In genomic region chr2:181601751-181602145, GRCm38 (mm10) we compare ENCODE assay signal across 9 mouse cellular contexts. TPM values are rescaled to one million over a fixed set of nuclear protein-coding genes. Genes with fewer than 3 reads are reported as not detected.
A peak's percentile ranks its signal among the peaks of the same experiment; 100 is the strongest.
DNase-seq lines count a peak whose midpoint lies in the region; ATAC-seq and TF ChIP-seq lines count a peak whose summit lies in the region.
"Had no signal": no experiment of that assay in that cellular context is flagged by ENCODE, and none has a peak within 500 bp of the region (broad histone marks: within the 10 kb centered on the region; RNA-seq: fewer than 3 reads in every experiment).

No protein-coding gene starts in this region.

- intact Hi-C loops in heart, postnatal 36 days (cut with DNase I), result no loop called here
- intact Hi-C loops in left cerebral cortex, postnatal 10 days (cut with DNase I), result no loop called here

- H3K4me1 ChIP-seq in heart, embryonic 13.5 days, result peaks cover 35% of the 10 kb centered on the region
- peaks cover 4 to 6% of the 10 kb centered on the region in 2 experiments; a peak in 2 of 4 replicates for H3K4me1 ChIP-seq in ES-E14 (ENCODE audit: control insufficient read depth in 2 of 2, insufficient read depth in 2 of 2, low read length in 2 of 2, poor library complexity in 1 of 2)
- H3K4me1 ChIP-seq in forebrain, embryonic 16.5 days (replicated peaks; ENCODE audit: control insufficient read depth, insufficient read depth, low read length), result peaks cover 33% of the 10 kb centered on the region
- H3K4me1 ChIP-seq in liver, embryonic 16.5 days (ENCODE audit: control insufficient read depth, low read depth, low read length), result peaks cover 32% of the 10 kb centered on the region

- peak overlapping the region; percentile 71 for H3K4me3 ChIP-seq in heart, embryonic 13.5 days
- H3K4me3 ChIP-seq in ES-E14 (ENCODE audit: insufficient read depth in 1 of 2, low read depth in 1 of 2, low read length in 2 of 2, poor library complexity in 1 of 2, severe bottlenecking in 1 of 2), result peak overlapping the region; percentile 81 to 98
- peak overlapping the region; percentile 97 for H3K4me3 ChIP-seq in forebrain, embryonic 16.5 days (replicated peaks; ENCODE audit: low read length)
- H3K4me3 ChIP-seq in liver, embryonic 16.5 days (ENCODE audit: low read depth, low read length), result peak overlapping the region; percentile 67

- no peaks in the 10 kb centered on the region for H3K9me3 ChIP-seq in heart, embryonic 13.5 days
- no peaks in the 10 kb centered on the region for H3K9me3 ChIP-seq in ES-E14 (ENCODE audit: control insufficient read depth, insufficient read depth, low read depth, low read length)
- no peaks in the 10 kb centered on the region for H3K9me3 ChIP-seq in forebrain, embryonic 16.5 days (ENCODE audit: control insufficient read depth, low read length)
- no peaks in the 10 kb centered on the region for H3K9me3 ChIP-seq in liver, embryonic 16.5 days (replicated peaks; ENCODE audit: control insufficient read depth, low read length)

- no peak for ATAC-seq in heart, embryonic 13.5 days (ENCODE audit: extremely low read depth, insufficient number of reproducible peaks, low FRiP score, low TSS enrichment)
- no peak for ATAC-seq in forebrain, embryonic 16.5 days
- ATAC-seq in liver, embryonic 16.5 days (ENCODE audit: low read depth), result no peak

- peaks cover 3% of the 10 kb centered on the region; the same call in 1 of the 2 replicates for H3K36me3 ChIP-seq in heart, embryonic 13.5 days
- H3K36me3 ChIP-seq in ES-E14 (ENCODE audit: control insufficient read depth, insufficient read depth, low read length, poor library complexity, severe bottlenecking), result no peaks in the 10 kb centered on the region
- no peaks in the 10 kb centered on the region for H3K36me3 ChIP-seq in forebrain, embryonic 16.5 days (ENCODE audit: control insufficient read depth, insufficient read depth)
- no peaks in the 10 kb centered on the region for H3K36me3 ChIP-seq in liver, embryonic 16.5 days (ENCODE audit: control insufficient read depth, insufficient read depth)

- WGBS in heart, embryonic 13.5 days, result 24% methylated on average over 10 of the region's 10 CpGs
- WGBS in forebrain, embryonic 16.5 days, result 28% methylated on average over 10 of the region's 10 CpGs
- WGBS in liver, embryonic 16.5 days (ENCODE audit: insufficient replicate concordance), result 23% methylated on average over 10 of the region's 10 CpGs

- H3K27ac ChIP-seq in heart, embryonic 13.5 days (replicated peaks), result peak overlapping the region; percentile 70
- H3K27ac ChIP-seq in ES-E14 (ENCODE audit: insufficient read depth, low read depth, low read length, poor library complexity, severe bottlenecking), result no peak overlapping the region
- no peak overlapping the region for H3K27ac ChIP-seq in forebrain, embryonic 16.5 days (ENCODE audit: low read length)
- peak overlapping the region; percentile 54 for H3K27ac ChIP-seq in liver, embryonic 16.5 days (ENCODE audit: low read length)

- in situ Hi-C loops in ES-E14 (cut with MboI; ENCODE audit: low sequenced_read_pairs in 2 of 2, unreplicated experiment in 2 of 2), result no loop called here

- DNase-seq in heart, postnatal 36 days, result no peak
- no peak for DNase-seq in ES-E14 (ENCODE audit: low read depth, low spot score)
- no peak for DNase-seq in adrenal gland, adult 8-10 months
- DNase-seq in left cerebral cortex, postnatal 10 days (ENCODE audit: extremely low spot score in 1 of 2, low spot score in 2 of 2), result no peak
- no peak for DNase-seq in adrenal gland, postnatal 4 days (ENCODE audit: low spot score in 2 of 2)

- peaks cover 4% of the 10 kb centered on the region; the same call in 1 of the 2 replicates for H3K27me3 ChIP-seq in heart, embryonic 13.5 days (replicated peaks)
- no peaks in the 10 kb centered on the region for H3K27me3 ChIP-seq in forebrain, embryonic 16.5 days (replicated peaks; ENCODE audit: control insufficient read depth, insufficient read depth, low read length)
- peaks cover 19% of the 10 kb centered on the region for H3K27me3 ChIP-seq in liver, embryonic 16.5 days (ENCODE audit: control insufficient read depth, insufficient read depth, low read depth, low read length)

- peak overlapping the region; percentile 88 for H3K4me2 ChIP-seq in heart, embryonic 13.5 days
- H3K4me2 ChIP-seq in forebrain, embryonic 16.5 days (ENCODE audit: low read length), result peak overlapping the region; percentile 66
- H3K4me2 ChIP-seq in liver, embryonic 16.5 days (ENCODE audit: low read depth, low read length), result peak overlapping the region; percentile 89

- peak overlapping the region; percentile 89 for H3K9ac ChIP-seq in heart, embryonic 13.5 days
- H3K9ac ChIP-seq in ES-E14 (ENCODE audit: insufficient read depth, low read depth, low read length, poor library complexity, severe bottlenecking), result peak overlapping the region; percentile 87
- H3K9ac ChIP-seq in forebrain, embryonic 16.5 days (replicated peaks; ENCODE audit: low read depth, low read length), result peak overlapping the region; percentile 92
- H3K9ac ChIP-seq in liver, embryonic 16.5 days (ENCODE audit: low read depth, low read length), result peak overlapping the region; percentile 73

TF ChIP-seq in ES-E14, 5 proteins besides CTCF, POLR2A, EP300 and RAD21:
- TF ChIP-seq HCFC1 (IDR thresholded peaks at IDR 0.05; ENCODE audit: borderline replicate concordance, insufficient read depth, low read length), result no peak
- TF ChIP-seq ZC3H11A (IDR thresholded peaks at IDR 0.05; ENCODE audit: borderline replicate concordance, low read depth, low read length), result no peak
- TF ChIP-seq ZNF384 (IDR thresholded peaks at IDR 0.05; ENCODE audit: low read depth, low read length), result no peak
- no peak for TF ChIP-seq CHD2 (IDR thresholded peaks at IDR 0.05; ENCODE audit: low read depth, low read length)
- TF ChIP-seq MAFK (IDR thresholded peaks at IDR 0.05; ENCODE audit: insufficient read depth, low read depth, low read length), result no peak

RNA-seq across cellular contexts. Expression of gene Samd10, which starts 2.7 kb away (rescaled TPM):
- 12.8 and 13.1 TPM in 2 replicates for polyA plus RNA-seq in heart, embryonic 13.5 days (2015; fragmentation: Nextera tagmentation; extraction: Ambion mirVana)
- 1 to 10 TPM; 2.3 to 2.4 TPM for total RNA-seq in heart, postnatal 36 days (2021)
- total RNA-seq in ES-E14 (2012; rRNA removed), result 3.4 TPM in 2 replicates
- polyA plus RNA-seq in forebrain, embryonic 16.5 days (2015; fragmentation: Nextera tagmentation; extraction: Ambion mirVana), result 99.8 and 128 TPM in 2 replicates
- 1.7 and 2.3 TPM in 2 replicates for polyA plus RNA-seq in liver, embryonic 16.5 days (2015; fragmentation: Nextera tagmentation; extraction: Ambion mirVana)
- total RNA-seq in adrenal gland, adult 8-10 months (2022), result 10 to 100 TPM; 16.1 to 33.3 (median 21.8) TPM
- 10 to 100 TPM; 27.1 to 28.8 TPM for total RNA-seq in left cerebral cortex, postnatal 10 days (2021)
- 10 to 100 TPM; 23.8 to 25.5 TPM for total RNA-seq in adrenal gland, postnatal 4 days (2021)

RNA-seq across cellular contexts. Expression of gene Zfp512b, which starts 9.1 kb away (rescaled TPM):
- polyA plus RNA-seq in heart, embryonic 13.5 days (2015; fragmentation: Nextera tagmentation; extraction: Ambion mirVana), result 25.3 and 28.5 TPM in 2 replicates
- total RNA-seq in heart, postnatal 36 days (2021), result 10 to 100 TPM; 16.6 to 18.0 TPM
- 38.2 and 50.7 TPM in 2 replicates for total RNA-seq in ES-E14 (2012; rRNA removed)
- 60.6 and 79.8 TPM in 2 replicates for polyA plus RNA-seq in forebrain, embryonic 16.5 days (2015; fragmentation: Nextera tagmentation; extraction: Ambion mirVana)
- 6.2 and 7.6 TPM in 2 replicates for polyA plus RNA-seq in liver, embryonic 16.5 days (2015; fragmentation: Nextera tagmentation; extraction: Ambion mirVana)
- 100 to 1,000 TPM in 2 of 4 experiments, 10 to 100 TPM in 2; 52.3 to 113 (median 89.3) TPM for total RNA-seq in adrenal gland, adult 8-10 months (2022)
- total RNA-seq in left cerebral cortex, postnatal 10 days (2021), result 100 to 1,000 TPM; 139 to 152 TPM
- total RNA-seq in adrenal gland, postnatal 4 days (2021), result 100 to 1,000 TPM; 141 to 143 TPM

RNA-seq across cellular contexts. Expression of gene Prpf6, which starts 10.1 kb away (rescaled TPM):
- 40.1 and 44.4 TPM in 2 replicates for polyA plus RNA-seq in heart, embryonic 13.5 days (2015; fragmentation: Nextera tagmentation; extraction: Ambion mirVana)
- 10 to 100 TPM; 36.0 to 38.3 TPM for total RNA-seq in heart, postnatal 36 days (2021)
- total RNA-seq in ES-E14 (2012; rRNA removed), result 58.7 and 67.8 TPM in 2 replicates
- 74.5 and 80.1 TPM in 2 replicates for polyA plus RNA-seq in forebrain, embryonic 16.5 days (2015; fragmentation: Nextera tagmentation; extraction: Ambion mirVana)
- 24.2 and 25.0 TPM in 2 replicates for polyA plus RNA-seq in liver, embryonic 16.5 days (2015; fragmentation: Nextera tagmentation; extraction: Ambion mirVana)
- total RNA-seq in adrenal gland, adult 8-10 months (2022), result 10 to 100 TPM; 69.0 to 85.2 (median 76.4) TPM
- 10 to 100 TPM; 44.9 to 48.8 TPM for total RNA-seq in left cerebral cortex, postnatal 10 days (2021)
- total RNA-seq in adrenal gland, postnatal 4 days (2021), result 10 to 100 TPM; 72.3 to 73.4 TPM

RNA-seq across cellular contexts. Expression of gene Uckl1, which starts 17.1 kb away (rescaled TPM):
- polyA plus RNA-seq in heart, embryonic 13.5 days (2015; fragmentation: Nextera tagmentation; extraction: Ambion mirVana), result 63.8 and 64.0 TPM in 2 replicates
- 10 to 100 TPM; 36.6 to 47.4 TPM for total RNA-seq in heart, postnatal 36 days (2021)
- total RNA-seq in ES-E14 (2012; rRNA removed), result 24.0 and 34.5 TPM in 2 replicates
- 58.5 and 69.8 TPM in 2 replicates for polyA plus RNA-seq in forebrain, embryonic 16.5 days (2015; fragmentation: Nextera tagmentation; extraction: Ambion mirVana)
- polyA plus RNA-seq in liver, embryonic 16.5 days (2015; fragmentation: Nextera tagmentation; extraction: Ambion mirVana), result 21.0 and 23.6 TPM in 2 replicates
- 100 to 1,000 TPM in 3 of 4 experiments, 10 to 100 TPM in 1; 94.3 to 171 (median 118) TPM for total RNA-seq in adrenal gland, adult 8-10 months (2022)
- 10 to 100 TPM; 34.7 to 53.6 TPM for total RNA-seq in left cerebral cortex, postnatal 10 days (2021)
- total RNA-seq in adrenal gland, postnatal 4 days (2021), result 100 to 1,000 TPM; 106 to 113 TPM

RNA-seq across cellular contexts. Expression of gene Gm29797, which starts 55.1 kb away (rescaled TPM):
- polyA plus RNA-seq in heart, embryonic 13.5 days (2015; fragmentation: Nextera tagmentation; extraction: Ambion mirVana), result 0.27 TPM in 1 of 2 replicates, not detected in the other
- total RNA-seq in heart, postnatal 36 days (2021), result not detected
- 1.8 and 9.3 TPM in 2 replicates for total RNA-seq in ES-E14 (2012; rRNA removed)
- 0.49 TPM in 1 of 2 replicates, not detected in the other for polyA plus RNA-seq in forebrain, embryonic 16.5 days (2015; fragmentation: Nextera tagmentation; extraction: Ambion mirVana)
- 0.19 TPM in 1 of 2 replicates, not detected in the other for polyA plus RNA-seq in liver, embryonic 16.5 days (2015; fragmentation: Nextera tagmentation; extraction: Ambion mirVana)
- under 1 TPM in 1 of 4 experiments, not detected in 3; 0.38 TPM for total RNA-seq in adrenal gland, adult 8-10 months (2022)
- under 1 TPM in 1 of 2 experiments, not detected in 1; 0.67 TPM for total RNA-seq in left cerebral cortex, postnatal 10 days (2021)
- total RNA-seq in adrenal gland, postnatal 4 days (2021), result under 1 TPM; 0.42 TPM
- polyA plus RNA-seq: gonadal fat pad, adult 2 months had no signal

Comparison
In these comparisons a context has a peak if more than half of its experiments do, and no peak if none do; other contexts are left out.
1. H3K27ac ChIP-seq: peak in heart, embryonic 13.5 days (single experiment) and liver, embryonic 16.5 days (single experiment); none in ES-E14 (single experiment) and forebrain, embryonic 16.5 days (single experiment).
2. Peak in every context shown above with its lines, with median percentiles within 50 percentile points of each other: H3K4me2 ChIP-seq, H3K4me3 ChIP-seq and H3K9ac ChIP-seq.